Mouse (Mus musculus) heart, adult 2 months (tissue): Measurements from ENCODE around the gene Dnah14. TPM values are rescaled to one million over a fixed set of nuclear protein-coding genes. Genes with fewer than 3 reads are reported as not detected.

ENCODE experiments used
- DNase-seq, 2 experiments: peaks; one replicate each; pipeline ENCODE4 v3.0.0; 2021
- H3K27ac ChIP-seq: fragments of 200-600 bp; 2 replicates; pipeline ENCODE4 v1.8.1; 2022
- H3K27me3 ChIP-seq: fragments of 200-500 bp; 2 replicates; pipeline ENCODE4 v1.6.1; 2012; ENCODE audit warnings: mild to moderate bottlenecking, low read length, inconsistent platforms, mixed read lengths; ENCODE audit not compliant: control insufficient read depth, insufficient read depth
- H3K36me3 ChIP-seq: fragments of 200-500 bp; 2 replicates; pipeline ENCODE4 v1.6.1; 2012; ENCODE audit warnings: low read length, inconsistent platforms; ENCODE audit not compliant: control insufficient read depth, insufficient read depth
- H3K4me1 ChIP-seq: fragments of 200-500 bp; 2 replicates; pipeline ENCODE4 v1.6.1; 2011; ENCODE audit warnings: low read length; ENCODE audit not compliant: control insufficient read depth, insufficient read depth
- H3K4me3 ChIP-seq: fragments of 200-600 bp; 2 replicates; pipeline ENCODE4 v1.8.1; 2022
- H3K79me2 ChIP-seq: fragments of 200-500 bp; replicated peaks from 2 replicates; pipeline ENCODE4 v1.6.1; 2012; ENCODE audit warnings: mild to moderate bottlenecking, inconsistent platforms, low read length, moderate library complexity, mixed read lengths; ENCODE audit not compliant: control insufficient read depth, insufficient read depth
- H3K9ac ChIP-seq: fragments of 200-500 bp; 2 replicates; pipeline ENCODE4 v1.6.1; 2012; ENCODE audit warnings: low read depth, mild to moderate bottlenecking, control low read depth, inconsistent platforms, low read length, mixed read lengths
- CTCF ChIP-seq: fragments of 200-600 bp; IDR thresholded peaks from 2 replicates; pipeline ENCODE4 v1.8.1; 2022; ENCODE audit warnings: antibody characterized with exemption, mild to moderate bottlenecking, moderate library complexity
- EP300 ChIP-seq: fragments of 200-500 bp; IDR thresholded peaks from 2 replicates; pipeline ENCODE4 v1.6.1; 2011; ENCODE audit warnings: low read depth, low read length, control low read depth; ENCODE audit not compliant: insufficient read depth
- POLR2A ChIP-seq: fragments of 200-500 bp; IDR thresholded peaks from 2 replicates; pipeline ENCODE4 v1.6.1; 2011; ENCODE audit warnings: mild to moderate bottlenecking, low read depth, low read length, control low read depth; ENCODE audit not compliant: insufficient read depth
- WGBS: fragments of 180-500 bp; shearing (Covaris S2); methylation state at CpG from one replicate; pipeline ENCODE4 v1.1.7; 2018; 5-methylcytosine and 5-hydroxymethylcytosine counted together
- intact Hi-C: fragments of 180-260 bp; cut with DNase I; formaldehyde crosslinking; loops from one replicate; pipeline ENCODE4 v1.15.1; 2025
- polyA plus RNA-seq: library from polyadenylated mRNA; depleted of rRNA; stranded (reverse); fragments of >200 nt; gene quantifications from 2 replicates; pipeline ENCODE4 v1.2.3, GENCODE M21; 2012
- total RNA-seq, 2 experiments: library from RNA; stranded (reverse); gene quantifications; 2 replicates each; pipeline ENCODE4 v1.2.3; 2021

Gene Dnah14
- total and polyA plus RNA-seq, 3 experiments = not detected

GRCm38 (mm10) chr1:181789952-181790351, 213.6 kb downstream of the Dnah14 start:
- WGBS = 25% methylated on average over 6 of the region's 6 CpGs
- H3K27me3 ChIP-seq = no peaks in the 10 kb centered on the region
- H3K27ac ChIP-seq = peak overlapping the region; percentile 34; the same call in 1 of the 2 replicates
- no peak for DNase-seq
- no peaks in the 10 kb centered on the region for H3K79me2 ChIP-seq
- no peaks in the 10 kb centered on the region for H3K36me3 ChIP-seq
- intact Hi-C loops = loop anchor here (5.0 to 10.0 kb wide), 2 partner anchors 72 to 715 kb away; no protein-coding TSS in a partner anchor
- no peak overlapping the region for H3K4me3 ChIP-seq
- no peak overlapping the region for H3K9ac ChIP-seq
- TF ChIP-seq POLR2A = no peak
- no peak for TF ChIP-seq CTCF
- TF ChIP-seq EP300 = no peak
- H3K4me1 ChIP-seq = peaks cover 1% of the 10 kb centered on the region

GRCm38 (mm10) chr1:181793541-181793940, 217.2 kb downstream of the Dnah14 start:
- 13% methylated on average over 2 of the region's 2 CpGs for WGBS

GRCm38 (mm10) chr1:181799911-181800310, 223.6 kb downstream of the Dnah14 start:
- intact Hi-C loops = loop anchor here (10.0 kb wide), 1 partner anchor 705 kb away; no protein-coding TSS in a partner anchor
- H3K27me3 ChIP-seq = no peaks in the 10 kb centered on the region
- no peak for DNase-seq
- 78% methylated on average over 3 of the region's 3 CpGs for WGBS
- H3K79me2 ChIP-seq = no peaks in the 10 kb centered on the region
- TF ChIP-seq POLR2A (no peak), CTCF (no peak), EP300 (no peak)
- H3K9ac ChIP-seq = no peak overlapping the region
- H3K4me1 ChIP-seq = no peaks in the 10 kb centered on the region
- no peak overlapping the region for H3K4me3 ChIP-seq
- H3K27ac ChIP-seq = no peak overlapping the region
- no peaks in the 10 kb centered on the region for H3K36me3 ChIP-seq

More at GRCm38 (mm10) chr1:181793541-181793940, 217.2 kb downstream of the Dnah14 start:
- H3K27ac ChIP-seq = peak overlapping the region; percentile 77
- H3K9ac ChIP-seq = no peak overlapping the region
- peak; percentile 54 to 74 for DNase-seq
- H3K4me1 ChIP-seq = peaks cover 1% of the 10 kb centered on the region
- no peaks in the 10 kb centered on the region for H3K36me3 ChIP-seq
- peak; percentile 86 for TF ChIP-seq EP300
- TF ChIP-seq POLR2A = no peak
- no peak for TF ChIP-seq CTCF
- H3K79me2 ChIP-seq = no peaks in the 10 kb centered on the region
- H3K27me3 ChIP-seq = no peaks in the 10 kb centered on the region
- intact Hi-C loops = loop anchor here (5.0 to 10.0 kb wide), 2 partner anchors 69 to 711 kb away; no protein-coding TSS in a partner anchor
- no peak overlapping the region for H3K4me3 ChIP-seq

GRCm38 (mm10) chr1:181800667-181801066, 224.3 kb downstream of the Dnah14 start:
- no peak overlapping the region for H3K9ac ChIP-seq
- TF ChIP-seq CTCF (no peak), EP300 (no peak), POLR2A (no peak)
- H3K27ac ChIP-seq = no peak overlapping the region
- H3K27me3 ChIP-seq = no peaks in the 10 kb centered on the region
- H3K36me3 ChIP-seq = no peaks in the 10 kb centered on the region
- 79% methylated on average over 4 of the region's 4 CpGs for WGBS
- no peaks in the 10 kb centered on the region for H3K79me2 ChIP-seq
- no peak overlapping the region for H3K4me3 ChIP-seq
- no peaks in the 10 kb centered on the region for H3K4me1 ChIP-seq
- DNase-seq = no peak
- intact Hi-C loops = no loop called here

GRCm38 (mm10) chr1:181811481-181812223, 235.3 kb downstream of the Dnah14 start:
- no peak for DNase-seq
- Histone ChIP-seq H3K27me3 (no peaks in the 10 kb centered on the region), H3K4me3 (no peak overlapping the region), H3K27ac (no peak overlapping the region), H3K9ac (no peak overlapping the region), H3K4me1 (no peaks in the 10 kb centered on the region), H3K36me3 (no peaks in the 10 kb centered on the region), H3K79me2 (no peaks in the 10 kb centered on the region)
- intact Hi-C loops = no loop called here
- no peak for TF ChIP-seq CTCF
- no peak for TF ChIP-seq EP300
- TF ChIP-seq POLR2A = no peak
- WGBS = 89% methylated on average over 18 of the region's 18 CpGs

GRCm38 (mm10) chr1:181826716-181827115, 250.4 kb downstream of the Dnah14 start:
- intact Hi-C loops = loop anchor here (5.0 kb wide), 1 partner anchor 56 kb away; no protein-coding TSS in a partner anchor
- DNase-seq = no peak
- Histone ChIP-seq H3K4me1 (no peaks in the 10 kb centered on the region), H3K36me3 (no peaks in the 10 kb centered on the region), H3K79me2 (no peaks in the 10 kb centered on the region), H3K27me3 (no peaks in the 10 kb centered on the region), H3K27ac (no peak overlapping the region), H3K9ac (no peak overlapping the region), H3K4me3 (no peak overlapping the region)
- TF ChIP-seq CTCF = no peak
- 93% methylated on average over 7 of the region's 7 CpGs for WGBS
